Mouse (Mus musculus) midbrain, embryonic 12.5 days (tissue): ENCODE measurements around the gene Cdsn. TPM values are rescaled to one million over a fixed set of nuclear protein-coding genes. Genes with fewer than 3 reads are reported as not detected.

ENCODE experiments used
- ATAC-seq: fragments of 200-750 bp; cut with Nextera tagmentation; 2 replicates; pipeline ENCODE4 v1.8.0; 2017; ENCODE audit warnings: low read depth, moderate TSS enrichment, moderate library complexity; ENCODE audit not compliant: low FRiP score
- H3K27ac ChIP-seq: fragments of 300-500 bp; sonication (generic); replicated peaks from 2 replicates; pipeline ENCODE4 v1.5.1; 2016; ENCODE audit warnings: mild to moderate bottlenecking
- H3K27me3 ChIP-seq: fragments of 300-500 bp; sonication (generic); 2 replicates; pipeline ENCODE4 v1.6.1; 2016; ENCODE audit warnings: mild to moderate bottlenecking
- H3K36me3 ChIP-seq: fragments of 300-500 bp; sonication (generic); 2 replicates; pipeline ENCODE4 v1.6.1; 2016
- H3K4me1 ChIP-seq: fragments of 300-500 bp; sonication (generic); 2 replicates; pipeline ENCODE4 v1.6.1; 2016
- H3K4me2 ChIP-seq: fragments of 300-500 bp; sonication (generic); replicated peaks from 2 replicates; pipeline ENCODE4 v1.6.1; 2016; ENCODE audit warnings: mild to moderate bottlenecking, moderate library complexity
- H3K4me3 ChIP-seq: fragments of 300-500 bp; sonication (generic); 2 replicates; pipeline ENCODE4 v1.5.1; 2016; ENCODE audit warnings: mild to moderate bottlenecking
- H3K9ac ChIP-seq: fragments of 300-500 bp; sonication (generic); replicated peaks from 2 replicates; pipeline ENCODE4 v1.6.1; 2016; ENCODE audit warnings: mild to moderate bottlenecking, moderate library complexity
- H3K9me3 ChIP-seq: fragments of 300-500 bp; sonication (generic); 2 replicates; pipeline ENCODE4 v1.6.1; 2016; ENCODE audit warnings: mild to moderate bottlenecking
- WGBS: fragments of 180-500 bp; shearing (Covaris S2); methylation state at CpG from one replicate; pipeline ENCODE4 v1.1.7; 2016; 5-methylcytosine and 5-hydroxymethylcytosine counted together
- polyA plus RNA-seq: library from polyadenylated mRNA; unstranded; fragments of >200 nt; fragmentation: Nextera tagmentation; extraction: Ambion mirVana; gene quantifications from 2 replicates; pipeline ENCODE4 v1.2.1, GENCODE M21; 2016

Gene Cdsn
- polyA plus RNA-seq, 1 experiment from 2014 or later, result 0.06 TPM

GRCm38 (mm10) chr17:35538476-35538875, 13.5 kb upstream of the Cdsn start:
- 70% methylated on average over 1 of the region's 1 CpGs for WGBS
- H3K9ac ChIP-seq, result no peak overlapping the region
- no peak for ATAC-seq

GRCm38 (mm10) chr17:35539540-35539939, 12.4 kb upstream of the Cdsn start:
- no peak overlapping the region for H3K4me2 ChIP-seq
- no peak for ATAC-seq
- 54% methylated on average over 10 of the region's 10 CpGs for WGBS

More at GRCm38 (mm10) chr17:35538476-35538875, 13.5 kb upstream of the Cdsn start:
- H3K4me3 ChIP-seq, result no peak overlapping the region
- H3K9me3 ChIP-seq, result no peaks in the 10 kb centered on the region
- H3K4me2 ChIP-seq, result no peak overlapping the region
- H3K36me3 ChIP-seq, result no peaks in the 10 kb centered on the region
- peaks cover 5% of the 10 kb centered on the region; the same call in 1 of the 2 replicates for H3K27me3 ChIP-seq
- peaks cover 7% of the 10 kb centered on the region; the same call in 1 of the 2 replicates for H3K4me1 ChIP-seq
- no peak overlapping the region for H3K27ac ChIP-seq

GRCm38 (mm10) chr17:35542761-35543411, 9.0 kb upstream of the Cdsn start:
- ATAC-seq, result no peak; the same call in none of the 2 replicates
- H3K4me3 ChIP-seq, result no peak overlapping the region
- 73% methylated on average over 15 of the region's 15 CpGs for WGBS
- H3K4me1 ChIP-seq, result peaks cover 17% of the 10 kb centered on the region; the same call in 1 of the 2 replicates
- no peak overlapping the region for H3K9ac ChIP-seq
- no peaks in the 10 kb centered on the region; the same call in 1 of the 2 replicates for H3K27me3 ChIP-seq
- peak overlapping the region; percentile 56 for H3K27ac ChIP-seq
- H3K9me3 ChIP-seq, result no peaks in the 10 kb centered on the region
- no peaks in the 10 kb centered on the region for H3K36me3 ChIP-seq
- peak overlapping the region; percentile 35 for H3K4me2 ChIP-seq

More at GRCm38 (mm10) chr17:35539540-35539939, 12.4 kb upstream of the Cdsn start:
- Histone ChIP-seq H3K27ac (no peak overlapping the region), H3K9ac (no peak overlapping the region), H3K4me1 (peaks cover 12% of the 10 kb centered on the region; the same call in 1 of the 2 replicates), H3K27me3 (no peaks in the 10 kb centered on the region; the same call in 1 of the 2 replicates), H3K36me3 (no peaks in the 10 kb centered on the region), H3K4me3 (no peak overlapping the region), H3K9me3 (no peaks in the 10 kb centered on the region)

- H3K36me3 ChIP-seq, result no peaks in the 10 kb centered on the region
- no peak overlapping the region for H3K9ac ChIP-seq
- H3K4me1 ChIP-seq, result peaks cover 17% of the 10 kb centered on the region; the same call in 1 of the 2 replicates
- WGBS, result 26% methylated on average over 14 of the region's 14 CpGs
- H3K4me2 ChIP-seq, result peak overlapping the region; percentile 35
- no peaks in the 10 kb centered on the region; the same call in 1 of the 2 replicates for H3K27me3 ChIP-seq
- no peaks in the 10 kb centered on the region for H3K9me3 ChIP-seq
- H3K4me3 ChIP-seq, result no peak overlapping the region
- peak overlapping the region; percentile 56 for H3K27ac ChIP-seq
- peak; percentile 78 for ATAC-seq
Observed at GRCm38 (mm10) chr17:35543412-35543861, 8.5 kb upstream of the Cdsn start.

- H3K9me3 ChIP-seq, result no peaks in the 10 kb centered on the region
- H3K4me1 ChIP-seq, result peaks cover 17% of the 10 kb centered on the region; the same call in 1 of the 2 replicates
- no peak overlapping the region for H3K4me3 ChIP-seq
- ATAC-seq, result no peak
- 78% methylated on average over 6 of the region's 6 CpGs for WGBS
- no peaks in the 10 kb centered on the region; the same call in 1 of the 2 replicates for H3K27me3 ChIP-seq
- no peak overlapping the region for H3K4me2 ChIP-seq
- H3K36me3 ChIP-seq, result no peaks in the 10 kb centered on the region
- H3K27ac ChIP-seq, result peak overlapping the region; percentile 56
- H3K9ac ChIP-seq, result no peak overlapping the region
Observed at GRCm38 (mm10) chr17:35544001-35544400, 7.9 kb upstream of the Cdsn start.

GRCm38 (mm10) chr17:35544680-35545079, 7.2 kb upstream of the Cdsn start:
- H3K9ac ChIP-seq, result no peak overlapping the region
- WGBS, result 35% methylated on average over 6 of the region's 6 CpGs
- no peak overlapping the region for H3K27ac ChIP-seq
- no peak overlapping the region for H3K4me2 ChIP-seq
- no peak overlapping the region for H3K4me3 ChIP-seq
- no peaks in the 10 kb centered on the region; the same call in 1 of the 2 replicates for H3K27me3 ChIP-seq
- ATAC-seq, result no peak
- no peaks in the 10 kb centered on the region for H3K9me3 ChIP-seq
- H3K36me3 ChIP-seq, result no peaks in the 10 kb centered on the region
- peaks cover 17% of the 10 kb centered on the region; the same call in 1 of the 2 replicates for H3K4me1 ChIP-seq

- H3K4me2 ChIP-seq, result no peak overlapping the region
- H3K4me3 ChIP-seq, result no peak overlapping the region
- H3K27me3 ChIP-seq, result no peaks in the 10 kb centered on the region; the same call in 1 of the 2 replicates
- no peaks in the 10 kb centered on the region for H3K36me3 ChIP-seq
- no peak overlapping the region for H3K27ac ChIP-seq
- no peak overlapping the region for H3K9ac ChIP-seq
- peaks cover 17% of the 10 kb centered on the region; the same call in 1 of the 2 replicates for H3K4me1 ChIP-seq
- WGBS, result 46% methylated on average over 2 of the region's 2 CpGs
- ATAC-seq, result no peak
- no peaks in the 10 kb centered on the region for H3K9me3 ChIP-seq
Observed at GRCm38 (mm10) chr17:35547465-35547864, 4.5 kb upstream of the Cdsn start.

- no peak overlapping the region for H3K4me2 ChIP-seq
- H3K27ac ChIP-seq, result no peak overlapping the region
- no peak for ATAC-seq
- no peak overlapping the region for H3K9ac ChIP-seq
- no peaks in the 10 kb centered on the region for H3K36me3 ChIP-seq
- H3K4me1 ChIP-seq, result peaks cover 9% of the 10 kb centered on the region; the same call in 1 of the 2 replicates
- WGBS, result 8% methylated on average over 5 of the region's 5 CpGs
- H3K4me3 ChIP-seq, result no peak overlapping the region
- H3K9me3 ChIP-seq, result no peaks in the 10 kb centered on the region
- no peaks in the 10 kb centered on the region; the same call in 1 of the 2 replicates for H3K27me3 ChIP-seq
Observed at GRCm38 (mm10) chr17:35548636-35549035, 3.3 kb upstream of the Cdsn start.

- Histone ChIP-seq H3K27me3 (no peaks in the 10 kb centered on the region; the same call in 1 of the 2 replicates), H3K9me3 (no peaks in the 10 kb centered on the region), H3K9ac (no peak overlapping the region), H3K27ac (no peak overlapping the region), H3K4me2 (no peak overlapping the region), H3K4me1 (0 out of 2 replicates have a peak, but pooled peaks cover 5% of the 10 kb centered on the region), H3K4me3 (no peak overlapping the region), H3K36me3 (no peaks in the 10 kb centered on the region)
- WGBS, result 56% methylated on average over 15 of the region's 15 CpGs
- ATAC-seq, result no peak
Observed at GRCm38 (mm10) chr17:35549437-35550142, 2.3 kb upstream of the Cdsn start.

- H3K27me3 ChIP-seq, result no peaks in the 10 kb centered on the region; the same call in 1 of the 2 replicates
- H3K9ac ChIP-seq, result no peak overlapping the region
- H3K4me2 ChIP-seq, result no peak overlapping the region
- H3K9me3 ChIP-seq, result no peaks in the 10 kb centered on the region
- no peaks in the 10 kb centered on the region for H3K36me3 ChIP-seq
- no peak overlapping the region for H3K4me3 ChIP-seq
- 94% methylated on average over 4 of the region's 4 CpGs for WGBS
- no peak overlapping the region for H3K27ac ChIP-seq
- H3K4me1 ChIP-seq, result 0 out of 2 replicates have a peak, but pooled peaks cover 5% of the 10 kb centered on the region
- ATAC-seq, result no peak
Observed at GRCm38 (mm10) chr17:35550143-35550494, 1.8 kb upstream of the Cdsn start.

- Histone ChIP-seq H3K4me2 (no peak overlapping the region), H3K27ac (no peak overlapping the region), H3K4me3 (no peak overlapping the region), H3K4me1 (0 out of 2 replicates have a peak, but pooled peaks cover 5% of the 10 kb centered on the region), H3K9ac (no peak overlapping the region), H3K36me3 (no peaks in the 10 kb centered on the region), H3K27me3 (no peaks in the 10 kb centered on the region; the same call in 1 of the 2 replicates), H3K9me3 (no peaks in the 10 kb centered on the region)
- WGBS, result 70% methylated on average over 8 of the region's 8 CpGs
- ATAC-seq, result no peak
Observed at GRCm38 (mm10) chr17:35550871-35551270, 1.1 kb upstream of the Cdsn start.

- WGBS, result 77% methylated on average over 5 of the region's 5 CpGs
- no peak overlapping the region for H3K9ac ChIP-seq
- no peak overlapping the region for H3K4me2 ChIP-seq
- H3K4me1 ChIP-seq, result no peaks in the 10 kb centered on the region
- H3K4me3 ChIP-seq, result no peak overlapping the region
- H3K27ac ChIP-seq, result no peak overlapping the region
- H3K9me3 ChIP-seq, result no peaks in the 10 kb centered on the region
- no peaks in the 10 kb centered on the region; the same call in 1 of the 2 replicates for H3K27me3 ChIP-seq
- no peaks in the 10 kb centered on the region for H3K36me3 ChIP-seq
- ATAC-seq, result no peak
Observed at GRCm38 (mm10) chr17:35554321-35554720, 2.4 kb downstream of the Cdsn start.
